Mouse (Mus musculus) lung, embryonic 15.5 days (tissue): Measurements from ENCODE around the gene March5. TPM values are rescaled to one million over a fixed set of nuclear protein-coding genes. Genes with fewer than 3 reads are reported as not detected.
"Not testable (repeated sequence)": the region's sequence is repeated elsewhere in the genome, so short reads cannot be mapped to it uniquely, and the experiment has no call there.

Experiments
- ATAC-seq: fragments of 200-750 bp; cut with Nextera tagmentation; 2 replicates; pipeline ENCODE4 v1.8.0; 2017; ENCODE audit warnings: moderate number of reproducible peaks, borderline replicate concordance; ENCODE audit not compliant: low FRiP score, low TSS enrichment; ENCODE audit errors: extremely low read depth
- H3K27ac ChIP-seq: fragments of 300-500 bp; sonication (generic); 2 replicates; pipeline ENCODE4 v1.5.1; 2015; ENCODE audit warnings: moderate library complexity, mild to moderate bottlenecking, inconsistent platforms
- H3K27me3 ChIP-seq: fragments of 300-500 bp; sonication (generic); 2 replicates; pipeline ENCODE4 v1.6.1; 2015; ENCODE audit warnings: inconsistent platforms
- H3K36me3 ChIP-seq: fragments of 300-500 bp; sonication (generic); 2 replicates; pipeline ENCODE4 v1.6.1; 2015; ENCODE audit warnings: inconsistent platforms
- H3K4me1 ChIP-seq: fragments of 300-500 bp; sonication (generic); 2 replicates; pipeline ENCODE4 v1.6.1; 2015; ENCODE audit warnings: inconsistent platforms
- H3K4me2 ChIP-seq: fragments of 300-500 bp; sonication (generic); 2 replicates; pipeline ENCODE4 v1.6.1; 2015; ENCODE audit warnings: inconsistent platforms, mild to moderate bottlenecking, moderate library complexity
- H3K4me3 ChIP-seq: fragments of 300-500 bp; sonication (generic); 2 replicates; pipeline ENCODE4 v1.5.1; 2015; ENCODE audit warnings: mild to moderate bottlenecking, inconsistent platforms
- H3K9ac ChIP-seq: fragments of 300-500 bp; sonication (generic); 2 replicates; pipeline ENCODE4 v1.6.1; 2015; ENCODE audit warnings: inconsistent platforms
- H3K9me3 ChIP-seq: fragments of 300-500 bp; sonication (generic); 2 replicates; pipeline ENCODE4 v1.6.1; 2016; ENCODE audit warnings: inconsistent platforms
- WGBS: fragments of 180-500 bp; shearing (Covaris S2); methylation state at CpG from one replicate; pipeline ENCODE4 v1.1.7; 2015; 5-methylcytosine and 5-hydroxymethylcytosine counted together
- polyA plus RNA-seq: library from polyadenylated mRNA; unstranded; fragments of >200 nt; fragmentation: Nextera tagmentation; extraction: Ambion mirVana; gene quantifications from 2 replicates; pipeline ENCODE4 v1.2.1, GENCODE M21; 2015

The March5 gene
- polyA plus RNA-seq, 1 experiment from 2014 or later: 91.9 TPM

DNA sequence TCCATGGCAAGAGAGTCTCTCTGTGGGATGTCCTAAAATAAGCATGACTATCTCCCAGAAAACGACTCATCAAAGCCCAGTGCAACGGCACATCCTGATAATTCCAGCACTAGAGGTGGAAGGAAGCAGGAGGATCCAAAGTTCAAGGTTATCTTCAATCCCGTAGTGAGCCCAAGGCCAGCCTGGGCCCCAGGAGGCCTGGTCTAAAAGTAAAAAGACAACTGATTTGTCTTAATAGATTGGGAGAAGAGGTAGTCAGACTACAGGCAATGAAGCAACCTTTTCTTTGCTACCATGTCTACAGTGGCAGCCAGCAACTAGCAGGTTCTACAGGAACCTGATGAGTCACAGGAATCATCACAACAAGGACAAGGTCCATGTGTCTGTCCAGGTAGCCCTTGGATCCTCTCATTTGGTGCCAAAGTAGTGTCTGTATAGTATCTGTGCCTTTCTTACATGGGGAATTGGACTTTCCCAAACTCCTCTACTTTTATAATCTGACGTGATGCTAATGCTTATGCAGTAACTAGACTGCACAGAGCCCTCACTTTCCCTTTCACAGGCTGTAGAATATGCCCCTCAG is 18.9 kb upstream of the March5 start:
- H3K27ac ChIP-seq: no peak overlapping the region
- ATAC-seq: no peak
- no peak overlapping the region for H3K4me3 ChIP-seq
- WGBS: 57% methylated on average over 4 of the region's 4 CpGs
- H3K9me3 ChIP-seq: no peaks in the 10 kb centered on the region
- H3K4me2 ChIP-seq: no peak overlapping the region
- no peaks in the 10 kb centered on the region for H3K27me3 ChIP-seq
- H3K36me3 ChIP-seq: no peaks in the 10 kb centered on the region
- no peaks in the 10 kb centered on the region for H3K4me1 ChIP-seq
- H3K9ac ChIP-seq: no peak overlapping the region

DNA sequence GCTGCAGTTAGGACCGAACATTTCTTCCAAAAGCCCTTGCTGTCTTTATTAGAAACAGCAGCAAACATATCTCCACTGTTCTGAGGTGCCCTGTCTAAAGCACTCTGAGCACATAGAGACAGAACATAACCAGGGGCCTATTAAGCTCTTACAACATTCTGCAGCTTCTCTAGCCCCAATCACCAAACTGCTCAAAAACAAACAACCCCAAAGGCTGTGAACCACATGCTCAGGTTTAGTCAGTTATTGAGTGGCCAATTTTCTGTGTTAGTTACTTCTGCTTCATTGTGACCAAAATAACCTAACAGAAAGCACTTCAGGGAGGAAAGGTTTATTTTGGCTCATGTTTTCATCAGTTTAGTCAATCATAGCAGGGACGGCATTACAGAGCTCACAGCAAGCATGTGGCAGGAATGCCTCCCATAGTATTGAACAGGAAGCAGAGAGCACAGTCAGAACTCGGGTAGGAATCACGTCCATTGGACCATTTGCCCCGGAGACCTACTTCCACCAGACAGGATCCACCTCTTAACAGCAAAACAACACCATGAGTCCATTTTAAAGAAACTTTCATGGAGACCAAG is 14.8 kb upstream of the March5 start:
- Histone ChIP-seq H3K4me3 (no peak overlapping the region), H3K9me3 (no peaks in the 10 kb centered on the region), H3K4me2 (no peak overlapping the region), H3K27me3 (no peaks in the 10 kb centered on the region), H3K36me3 (no peaks in the 10 kb centered on the region), H3K4me1 (no peaks in the 10 kb centered on the region), H3K9ac (no peak overlapping the region), H3K27ac (no peak overlapping the region)
- no peak for ATAC-seq
- 63% methylated on average over 5 of the region's 5 CpGs for WGBS

DNA sequence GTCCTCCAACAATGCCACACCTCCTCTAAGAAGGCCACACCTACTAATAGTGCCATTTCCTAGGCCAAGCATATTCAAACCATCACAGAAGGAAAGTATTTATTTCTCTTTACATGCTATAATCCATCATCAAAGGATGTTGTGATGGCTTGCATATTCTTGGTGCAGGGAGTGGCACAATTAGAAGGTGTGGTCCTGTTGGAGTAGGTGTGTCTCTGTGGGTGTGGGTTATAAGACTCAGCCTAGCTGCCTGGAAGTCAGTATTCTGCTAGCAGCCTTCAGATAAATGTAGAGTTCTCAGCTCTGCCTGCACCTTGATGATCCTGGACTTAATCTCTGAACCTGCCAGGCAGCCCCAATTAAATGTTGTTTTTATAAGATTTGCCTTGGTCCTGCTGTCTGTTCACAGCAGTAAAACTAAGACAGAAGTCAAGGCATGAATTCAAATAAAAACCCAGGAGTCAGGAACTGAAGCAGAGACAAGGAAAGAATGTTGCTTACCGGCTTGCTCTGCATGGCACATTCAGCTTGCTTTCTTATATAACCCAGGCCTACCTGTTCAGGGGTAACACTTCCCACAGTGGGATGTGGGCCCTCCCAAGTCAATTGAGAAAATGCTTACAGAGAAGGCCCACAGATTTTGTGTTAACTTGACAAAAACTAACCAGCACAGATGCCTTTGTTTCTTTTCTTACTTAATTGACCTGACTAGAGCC is 9.0 kb upstream of the March5 start:
- Histone ChIP-seq H3K9me3 (no peaks in the 10 kb centered on the region), H3K4me1 (no peaks in the 10 kb centered on the region), H3K9ac (no peak overlapping the region), H3K4me2 (no peak overlapping the region), H3K27me3 (no peaks in the 10 kb centered on the region), H3K36me3 (no peaks in the 10 kb centered on the region), H3K4me3 (no peak overlapping the region), H3K27ac (no peak overlapping the region)
- ATAC-seq: no peak
- 88% methylated on average over 1 of the region's 1 CpGs for WGBS

DNA sequence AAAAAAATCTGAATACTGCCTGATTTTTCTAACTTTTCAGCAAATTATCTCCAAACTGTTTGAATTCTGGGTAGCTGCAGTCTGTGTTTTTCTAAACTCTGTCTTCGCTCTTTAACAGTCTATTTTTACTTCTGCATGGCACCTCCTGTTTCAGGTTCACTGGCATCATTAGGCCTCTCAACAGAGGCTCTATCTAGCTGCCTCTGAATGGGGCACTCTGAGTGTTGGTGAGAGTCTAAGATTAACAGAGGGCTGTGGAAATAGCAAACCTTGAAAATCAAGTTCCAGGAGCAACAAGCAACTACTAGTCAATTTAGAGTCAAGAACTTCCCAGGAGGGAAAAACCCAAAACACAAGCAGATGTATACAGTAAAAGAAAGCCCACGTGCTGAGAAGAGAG is 7.5 kb upstream of the March5 start:
- no peaks in the 10 kb centered on the region for H3K9me3 ChIP-seq
- no peaks in the 10 kb centered on the region for H3K27me3 ChIP-seq
- no peak overlapping the region for H3K9ac ChIP-seq
- no peak overlapping the region for H3K4me2 ChIP-seq
- WGBS: 71% methylated on average over 2 of the region's 2 CpGs
- no peaks in the 10 kb centered on the region for H3K36me3 ChIP-seq
- no peaks in the 10 kb centered on the region for H3K4me1 ChIP-seq
- no peak for ATAC-seq
- no peak overlapping the region for H3K27ac ChIP-seq
- no peak overlapping the region for H3K4me3 ChIP-seq

DNA sequence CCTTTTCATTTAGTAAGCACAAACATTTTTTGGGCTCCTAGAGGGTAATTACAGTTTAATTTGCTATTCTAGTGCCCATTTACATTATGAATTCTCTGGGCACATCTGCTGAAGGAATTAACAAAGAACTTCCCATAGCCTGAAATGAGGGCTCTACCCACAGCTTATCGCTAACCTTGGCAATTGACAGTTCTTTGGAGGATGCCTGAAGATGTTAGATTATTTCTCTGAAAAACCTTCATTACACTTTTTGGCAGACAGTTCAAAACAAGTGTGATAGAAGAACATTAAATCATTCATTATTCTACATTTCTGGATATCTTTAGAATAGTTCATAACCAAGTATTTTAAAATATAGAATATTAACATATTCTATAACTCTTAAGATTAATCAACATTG is 4.0 kb upstream of the March5 start:
- WGBS: 84% methylated on average over 1 of the region's 1 CpGs
- no peak for ATAC-seq
- no peaks in the 10 kb centered on the region for H3K9me3 ChIP-seq

DNA sequence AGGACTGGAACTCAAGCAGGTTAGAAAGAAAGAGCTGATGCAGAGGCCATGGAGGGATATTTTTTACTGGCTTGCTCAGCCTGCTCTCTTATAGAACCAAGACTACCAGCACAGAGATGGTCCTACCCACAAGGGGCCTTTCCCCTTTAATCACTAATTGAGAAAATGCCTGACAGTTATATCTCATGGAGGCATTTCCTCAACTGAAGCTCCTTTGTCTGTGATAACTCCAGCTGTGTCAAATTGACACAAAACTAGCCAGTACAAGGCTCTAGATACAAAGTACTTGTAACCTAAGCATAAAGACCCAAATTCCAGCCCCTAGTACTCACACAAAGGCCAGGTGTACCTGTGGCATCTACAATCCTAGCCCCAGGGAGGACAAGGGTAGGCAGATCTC is 2.2 kb upstream of the March5 start:
- not testable (repeated sequence) for H3K9me3 ChIP-seq, H3K4me2 ChIP-seq, H3K27me3 ChIP-seq, H3K9ac ChIP-seq, ATAC-seq, H3K27ac ChIP-seq, H3K36me3 ChIP-seq, H3K4me3 ChIP-seq
- peaks cover 14% of the 10 kb centered on the region for H3K4me1 ChIP-seq

More for the DNA sequence above, 4.0 kb upstream of the March5 start:
- no peak overlapping the region for H3K27ac ChIP-seq
- no peaks in the 10 kb centered on the region for H3K27me3 ChIP-seq
- no peak overlapping the region for H3K4me2 ChIP-seq
- no peaks in the 10 kb centered on the region for H3K4me1 ChIP-seq
- no peak overlapping the region for H3K4me3 ChIP-seq
- no peak overlapping the region for H3K9ac ChIP-seq
- H3K36me3 ChIP-seq: no peaks in the 10 kb centered on the region

DNA sequence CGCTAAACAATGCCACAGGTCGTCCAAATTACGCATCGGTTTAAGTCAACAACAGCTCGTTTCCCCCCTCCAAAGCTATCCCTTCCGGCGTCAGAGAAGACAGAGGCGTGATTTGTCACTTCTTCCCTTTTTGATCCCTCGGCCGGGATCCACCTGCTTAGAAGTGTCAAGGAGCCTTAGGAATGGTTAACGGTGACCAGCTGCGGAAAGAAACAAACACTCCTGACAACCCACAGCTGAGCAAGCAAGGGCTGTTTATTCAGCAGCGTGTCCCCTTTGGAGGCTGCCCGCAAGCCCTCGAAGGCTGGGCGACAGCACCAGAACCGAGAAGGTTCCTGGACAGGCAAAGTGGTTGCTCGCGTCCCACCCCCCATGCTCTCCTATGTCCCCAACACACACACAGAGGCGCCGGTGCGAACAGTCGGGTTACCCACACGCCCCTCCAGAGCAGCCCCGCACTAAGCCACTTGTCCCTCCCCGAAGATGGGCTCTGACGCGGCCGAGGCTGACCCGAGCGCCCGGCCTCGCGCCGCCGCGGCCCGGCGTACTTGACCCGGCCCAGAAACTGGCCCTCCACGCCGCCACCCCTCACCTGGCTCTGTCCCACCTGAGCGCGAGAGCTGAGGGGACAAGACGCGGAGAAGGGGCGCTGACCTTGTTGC is 571 bp upstream of the March5 start:
- H3K9me3 ChIP-seq: no peaks in the 10 kb centered on the region
- H3K4me2 ChIP-seq: peak overlapping the region; percentile 77
- peaks cover 14% of the 10 kb centered on the region for H3K4me1 ChIP-seq
- ATAC-seq: peak; percentile 84
- peak overlapping the region; percentile 89 for H3K27ac ChIP-seq
- under 1% methylated on average over 47 of the region's 47 CpGs for WGBS
- H3K36me3 ChIP-seq: peaks cover 9% of the 10 kb centered on the region
- peak overlapping the region; percentile 95 for H3K4me3 ChIP-seq
- no peaks in the 10 kb centered on the region for H3K27me3 ChIP-seq
- peak overlapping the region; percentile 99 for H3K9ac ChIP-seq

DNA sequence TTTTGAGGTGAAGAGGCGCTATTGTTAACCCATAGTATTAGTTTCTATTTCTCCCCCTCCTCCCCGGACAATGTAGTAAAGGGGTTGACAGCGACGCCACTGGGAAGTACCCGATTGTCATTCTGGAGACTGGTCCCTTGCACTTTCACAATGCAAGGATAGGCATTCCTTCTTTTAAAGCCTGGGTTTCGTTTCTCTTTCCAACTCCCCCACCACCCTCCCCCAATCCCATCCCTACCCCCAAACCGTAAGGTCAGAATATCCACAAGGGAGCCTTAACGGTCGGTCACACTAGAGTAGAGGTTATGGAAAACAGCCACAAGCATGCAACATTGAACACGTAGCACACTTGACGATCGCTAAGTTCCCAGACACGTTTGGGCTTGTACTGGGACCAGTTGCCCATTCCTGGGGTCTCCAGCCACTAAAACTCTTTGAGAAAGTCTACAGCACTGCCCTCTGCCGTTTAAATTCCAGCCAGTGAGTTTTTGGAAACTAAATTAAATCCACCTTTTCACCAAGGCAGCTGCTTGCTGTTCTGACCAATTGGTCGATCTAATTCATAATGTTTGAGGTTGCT is 923 bp downstream of the March5 start, which contains the start of gene Cpeb3:
Cpeb3 (minus strand) TSS at position 426 of the 580 bp plus-strand sequence.
- Histone ChIP-seq H3K4me1 (peaks cover 14% of the 10 kb centered on the region), H3K4me2 (peak within 1 kb of the TSS; percentile 77), H3K27ac (peak within 1 kb of the TSS; percentile 89), H3K27me3 (no peaks in the 10 kb centered on the region), H3K9ac (peak within 1 kb of the TSS; percentile 99), H3K9me3 (no peaks in the 10 kb centered on the region), H3K4me3 (peak within 1 kb of the TSS; percentile 95), H3K36me3 (peaks cover 20% of the 10 kb centered on the region)
- no peak for ATAC-seq
- 1% methylated on average over 15 of the region's 15 CpGs for WGBS

DNA sequence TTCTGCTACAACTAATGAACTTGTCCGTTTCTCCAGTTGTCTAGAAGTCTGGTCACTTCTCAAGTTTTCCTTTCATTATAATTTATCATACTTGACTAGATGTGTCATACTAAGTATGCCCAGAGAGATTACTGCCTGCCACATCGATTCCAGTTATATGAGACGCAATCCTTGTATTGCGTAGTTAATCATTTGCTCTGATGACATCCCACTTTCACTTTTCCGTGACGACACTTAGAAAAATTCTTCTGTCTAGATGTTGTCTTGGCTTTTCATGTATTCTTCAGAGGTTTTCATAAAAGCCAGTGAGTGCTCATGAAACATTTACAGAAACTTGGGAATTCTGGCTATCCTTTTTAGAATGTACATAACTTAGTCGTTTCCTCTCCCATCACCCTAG is 1.6 kb downstream of the March5 start:
- peak overlapping the region; percentile 95 for H3K4me3 ChIP-seq
- 41% methylated on average over 7 of the region's 7 CpGs for WGBS

DNA sequence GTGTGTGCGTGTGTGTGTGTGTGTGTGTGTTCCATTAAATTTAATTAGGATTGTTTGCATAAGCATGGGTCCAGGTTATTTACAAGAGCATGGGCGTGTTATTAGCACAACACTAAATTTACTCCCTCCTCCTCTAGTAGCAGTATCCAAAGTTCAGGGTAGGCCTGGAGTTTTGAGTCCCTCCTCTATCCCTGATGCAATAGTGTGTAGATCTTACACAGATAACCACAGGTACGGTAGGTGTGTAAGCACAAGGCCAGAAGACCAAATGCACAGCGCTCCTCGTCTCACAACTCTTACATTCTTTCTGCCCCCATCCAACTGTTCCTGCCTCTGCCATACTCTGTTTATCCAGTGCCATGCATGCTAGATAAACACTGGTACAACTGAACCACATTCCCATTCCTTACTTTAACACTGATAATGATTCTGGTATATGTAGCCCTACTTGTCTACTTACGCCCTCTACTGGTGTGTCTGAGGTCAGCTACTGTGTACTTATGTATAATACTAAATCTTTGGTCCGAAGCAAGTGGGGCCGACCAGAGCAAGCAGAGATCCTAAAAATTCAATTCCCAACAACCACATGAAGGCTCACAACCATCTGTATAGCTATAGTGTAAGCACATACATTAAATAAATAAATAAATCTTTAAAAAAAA is 2.3 kb downstream of the March5 start:
- Histone ChIP-seq H3K9ac (no peak overlapping the region), H3K4me3 (no peak overlapping the region), H3K9me3 (no peaks in the 10 kb centered on the region), H3K27me3 (no peaks in the 10 kb centered on the region), H3K4me1 (peaks cover 17% of the 10 kb centered on the region), H3K4me2 (peak overlapping the region; percentile 77), H3K36me3 (peaks cover 20% of the 10 kb centered on the region), H3K27ac (no peak overlapping the region)
- 80% methylated on average over 8 of the region's 8 CpGs for WGBS
- no peak for ATAC-seq

More for the DNA sequence above, 1.6 kb downstream of the March5 start:
- H3K36me3 ChIP-seq: peaks cover 20% of the 10 kb centered on the region
- H3K27ac ChIP-seq: no peak overlapping the region
- peak overlapping the region; percentile 99; the same call in 1 of the 2 replicates for H3K9ac ChIP-seq
- peaks cover 17% of the 10 kb centered on the region for H3K4me1 ChIP-seq
- no peak for ATAC-seq
- H3K4me2 ChIP-seq: peak overlapping the region; percentile 77
- no peaks in the 10 kb centered on the region for H3K27me3 ChIP-seq
- no peaks in the 10 kb centered on the region for H3K9me3 ChIP-seq

DNA sequence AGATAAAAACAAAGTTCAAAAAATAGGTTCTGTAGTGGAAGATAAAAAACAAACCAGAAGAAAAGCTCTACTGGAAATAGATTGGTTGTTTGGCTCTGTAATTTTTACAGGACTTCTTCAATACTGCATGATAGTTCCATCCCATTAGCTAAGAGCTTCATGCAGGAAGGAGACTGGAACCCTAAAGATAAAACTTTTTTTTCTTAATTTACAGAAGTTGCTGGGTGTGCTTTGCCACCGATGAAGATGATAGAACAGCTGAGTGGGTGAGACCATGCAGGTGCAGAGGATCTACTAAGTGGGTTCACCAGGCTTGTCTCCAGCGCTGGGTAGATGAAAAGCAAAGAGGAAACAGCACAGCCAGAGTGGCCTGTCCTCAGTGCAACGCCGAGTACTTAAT is 3.1 kb downstream of the March5 start:
- no peak for ATAC-seq
- WGBS: 94% methylated on average over 4 of the region's 4 CpGs

More for the DNA sequence above, 3.1 kb downstream of the March5 start:
- Histone ChIP-seq H3K36me3 (peaks cover 24% of the 10 kb centered on the region), H3K4me3 (no peak overlapping the region), H3K27ac (no peak overlapping the region), H3K9ac (no peak overlapping the region), H3K27me3 (no peaks in the 10 kb centered on the region), H3K4me2 (no peak overlapping the region), H3K9me3 (no peaks in the 10 kb centered on the region), H3K4me1 (peaks cover 20% of the 10 kb centered on the region)
